Mouse (Mus musculus) midbrain, embryonic 11.5 days (tissue): ENCODE results near the gene Rnf126. TPM values are rescaled to one million over a fixed set of nuclear protein-coding genes. Genes with fewer than 3 reads are reported as not detected.

Source experiments
- ATAC-seq: fragments of 200-750 bp; cut with Nextera tagmentation; 2 replicates; pipeline ENCODE4 v1.8.0; 2017; ENCODE audit warnings: moderate TSS enrichment, moderate library complexity; ENCODE audit not compliant: low FRiP score
- DNase-seq: peaks from one replicate; pipeline ENCODE4 v3.0.0; 2015; ENCODE audit warnings: low spot score; ENCODE audit errors: missing footprints
- H3K27ac ChIP-seq: fragments of 300-500 bp; sonication (generic); 2 replicates; pipeline ENCODE4 v1.5.1; 2014; ENCODE audit warnings: low read depth, low read length
- H3K27me3 ChIP-seq: fragments of 300-500 bp; sonication (generic); 2 replicates; pipeline ENCODE4 v1.6.1; 2014; ENCODE audit warnings: mild to moderate bottlenecking, low read length, moderate library complexity, mixed read lengths; ENCODE audit not compliant: control insufficient read depth, insufficient read depth
- H3K36me3 ChIP-seq: fragments of 300-500 bp; sonication (generic); 2 replicates; pipeline ENCODE4 v1.6.1; 2014; ENCODE audit warnings: mild to moderate bottlenecking, low read length, moderate library complexity, mixed read lengths; ENCODE audit not compliant: control insufficient read depth, insufficient read depth
- H3K4me1 ChIP-seq: fragments of 300-500 bp; sonication (generic); 2 replicates; pipeline ENCODE4 v1.6.1; 2014; ENCODE audit warnings: low read length; ENCODE audit not compliant: control insufficient read depth, insufficient read depth
- H3K4me2 ChIP-seq: fragments of 300-500 bp; sonication (generic); 2 replicates; pipeline ENCODE4 v1.6.1; 2014; ENCODE audit warnings: mild to moderate bottlenecking, moderate library complexity
- H3K4me3 ChIP-seq: fragments of 300-500 bp; sonication (generic); 2 replicates; pipeline ENCODE4 v1.5.1; 2014; ENCODE audit warnings: low read depth, low read length
- H3K9ac ChIP-seq: fragments of 300-500 bp; sonication (generic); 2 replicates; pipeline ENCODE4 v1.6.1; 2014; ENCODE audit warnings: low read length
- H3K9me3 ChIP-seq: fragments of 300-500 bp; sonication (generic); 2 replicates; pipeline ENCODE4 v1.6.1; 2016; ENCODE audit warnings: low read length; ENCODE audit not compliant: control insufficient read depth
- WGBS: fragments of 180-500 bp; shearing (Covaris S2); extraction: QIAGEN DNeasy Blood & Tissue Kit; methylation state at CpG from one replicate; pipeline ENCODE4 v1.1.7; 2014; 5-methylcytosine and 5-hydroxymethylcytosine counted together
- polyA plus RNA-seq: library from polyadenylated mRNA; unstranded; fragments of >200 nt; fragmentation: Nextera tagmentation; extraction: Ambion mirVana; gene quantifications from 2 replicates; pipeline ENCODE4 v1.2.1, GENCODE M21; 2014

The Rnf126 gene
- polyA plus RNA-seq, 1 experiment from 2014 or later: 81.9 TPM

DNA sequence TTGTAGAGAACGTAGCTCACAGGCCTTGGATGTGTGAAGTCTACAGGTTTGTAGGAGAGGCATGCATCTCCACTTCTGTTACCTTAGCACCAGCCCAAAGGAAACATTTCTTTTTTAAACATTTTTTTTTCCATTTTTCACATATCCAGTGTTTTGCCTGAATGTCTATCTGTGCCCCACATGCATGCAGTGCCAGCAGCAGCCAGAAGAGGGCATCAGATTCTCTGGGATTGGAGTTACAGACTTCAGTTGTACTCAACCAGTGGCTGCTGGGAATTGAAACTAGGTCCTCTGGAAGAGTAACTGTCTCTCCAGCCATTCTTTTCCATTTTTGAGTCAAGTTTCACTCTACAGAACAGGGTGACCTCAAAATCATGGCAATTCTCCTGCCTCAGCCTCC, 34.3 kb downstream of the Rnf126 start:
- Histone ChIP-seq H3K36me3 (peaks cover 6% of the 10 kb centered on the region), H3K4me2 (no peak overlapping the region), H3K27me3 (no peaks in the 10 kb centered on the region; the same call in none of the 2 replicates), H3K9me3 (no peaks in the 10 kb centered on the region), H3K4me1 (no peaks in the 10 kb centered on the region), H3K9ac (no peak overlapping the region), H3K4me3 (no peak overlapping the region), H3K27ac (no peak overlapping the region)
- WGBS: 100% methylated on average over 1 of the region's 1 CpGs
- DNase-seq (no peak), ATAC-seq (no peak)

GRCm38 (mm10) chr10:79729357-79729965, 37.3 kb downstream of the Rnf126 start:
- DNase-seq (no peak), ATAC-seq (no peak)
- Histone ChIP-seq H3K4me3 (no peak overlapping the region), H3K36me3 (no peaks in the 10 kb centered on the region), H3K27ac (no peak overlapping the region), H3K9me3 (no peaks in the 10 kb centered on the region), H3K9ac (no peak overlapping the region), H3K4me1 (no peaks in the 10 kb centered on the region), H3K27me3 (no peaks in the 10 kb centered on the region), H3K4me2 (no peak overlapping the region)
- WGBS: 86% methylated on average over 13 of the region's 13 CpGs

DNA sequence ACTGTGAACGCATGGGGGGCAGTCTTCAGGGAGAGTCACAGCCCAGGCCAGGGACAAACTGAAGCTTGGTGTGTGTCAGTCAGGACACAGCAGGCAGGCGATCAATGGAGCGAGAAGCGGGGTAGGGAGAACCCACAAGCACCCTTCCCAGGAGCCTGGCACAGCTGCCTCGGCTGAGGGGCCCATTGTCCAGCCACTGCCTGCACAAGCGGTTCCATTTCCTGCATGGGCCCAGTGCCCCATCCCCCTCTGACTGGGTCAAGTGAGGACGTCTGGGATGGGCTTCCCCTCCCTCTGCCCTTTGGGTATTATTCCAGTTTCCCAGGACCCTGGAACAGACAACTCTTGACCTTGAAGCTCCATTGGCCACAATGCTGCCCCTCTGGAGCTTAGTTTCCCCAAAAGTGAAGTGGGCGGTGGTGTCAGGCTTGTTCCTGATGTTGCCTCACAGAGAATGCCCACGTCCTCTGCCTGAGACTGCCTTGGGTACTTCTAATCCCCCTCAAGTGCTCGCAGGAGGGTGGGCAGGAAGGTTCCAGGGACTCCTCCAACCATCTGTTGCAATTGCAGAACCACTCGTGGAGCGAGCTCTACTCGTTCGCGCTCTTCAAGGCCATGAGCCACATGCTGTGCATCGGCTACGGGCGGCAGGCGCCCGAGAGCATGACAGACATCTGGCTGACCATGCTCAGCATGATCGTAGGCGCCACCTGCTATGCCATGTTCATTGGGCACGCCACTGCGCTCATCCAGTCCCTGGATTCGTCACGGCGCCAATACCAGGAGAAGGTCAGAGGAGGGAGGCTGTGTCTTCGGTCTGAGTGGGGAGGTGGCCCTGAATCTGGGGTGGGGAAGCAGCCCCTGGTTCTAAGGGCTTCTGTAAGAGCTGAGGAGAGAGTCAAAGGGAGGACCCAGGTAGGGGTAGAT, 38.2 kb downstream of the Rnf126 start:
- DNase-seq (no peak), ATAC-seq (no peak)
- H3K4me3 ChIP-seq: no peak overlapping the region
- 75% methylated on average over 28 of the region's 28 CpGs for WGBS
- H3K4me2 ChIP-seq: no peak overlapping the region
- H3K9ac ChIP-seq: no peak overlapping the region
- no peaks in the 10 kb centered on the region for H3K36me3 ChIP-seq
- no peak overlapping the region for H3K27ac ChIP-seq
- H3K9me3 ChIP-seq: no peaks in the 10 kb centered on the region
- no peaks in the 10 kb centered on the region for H3K27me3 ChIP-seq
- no peaks in the 10 kb centered on the region for H3K4me1 ChIP-seq

- Histone ChIP-seq H3K4me3 (no peak overlapping the region), H3K27me3 (no peaks in the 10 kb centered on the region), H3K4me2 (no peak overlapping the region), H3K4me1 (no peaks in the 10 kb centered on the region), H3K9ac (no peak overlapping the region), H3K27ac (no peak overlapping the region), H3K9me3 (no peaks in the 10 kb centered on the region), H3K36me3 (no peaks in the 10 kb centered on the region)
- DNase-seq (peak; percentile 90), ATAC-seq (no peak)
- WGBS: 33% methylated on average over 11 of the region's 11 CpGs
Observed at GRCm38 (mm10) chr10:79726090-79726489, 40.7 kb downstream of the Rnf126 start.

DNA sequence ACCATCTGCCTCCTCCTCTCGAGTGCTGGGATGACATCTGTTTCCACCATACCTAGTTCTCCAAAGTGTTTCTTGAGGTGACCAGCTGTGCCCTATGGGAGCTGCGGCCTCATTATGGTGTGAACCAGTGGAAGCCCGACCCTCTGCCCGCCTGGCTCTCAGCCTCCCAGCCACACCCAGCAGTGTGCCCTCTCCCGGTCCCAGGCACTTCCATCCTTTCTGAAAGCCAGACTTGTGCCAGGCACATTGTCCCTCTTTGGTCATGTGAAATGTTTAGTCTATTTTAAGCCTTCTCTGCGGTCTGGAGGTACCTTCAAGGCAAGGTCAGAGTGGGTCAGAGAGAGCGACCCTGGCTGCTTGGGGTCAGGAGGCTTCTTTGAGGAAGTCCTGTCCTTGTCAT, 43.1 kb downstream of the Rnf126 start:
- peaks cover 4% of the 10 kb centered on the region; the same call in 1 of the 2 replicates for H3K27me3 ChIP-seq

DNA sequence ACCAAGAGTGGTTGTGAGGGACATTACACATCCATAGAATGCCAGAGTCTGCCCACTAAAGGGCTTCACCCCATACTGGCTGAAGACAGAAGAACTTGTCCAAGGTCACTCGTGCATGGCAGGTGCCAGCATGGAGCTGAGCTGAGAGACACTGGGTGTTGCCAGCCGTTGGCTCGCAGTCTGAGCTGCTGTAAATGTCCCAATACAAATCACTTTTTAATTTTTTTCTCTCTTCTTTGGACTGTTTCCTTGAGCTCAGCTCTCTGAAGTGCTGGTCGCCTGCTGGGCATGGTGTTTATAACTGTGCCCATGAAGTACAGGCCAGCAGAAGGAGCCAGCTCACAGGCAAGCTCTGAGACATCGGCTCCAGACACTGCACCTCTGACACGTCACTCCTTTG, 43.7 kb downstream of the Rnf126 start:
- no peak for ATAC-seq
- H3K4me3 ChIP-seq: no peak overlapping the region
- no peak for DNase-seq
- H3K9me3 ChIP-seq: no peaks in the 10 kb centered on the region
- H3K4me1 ChIP-seq: no peaks in the 10 kb centered on the region
- 69% methylated on average over 6 of the region's 6 CpGs for WGBS
- no peak overlapping the region for H3K4me2 ChIP-seq
- H3K27me3 ChIP-seq: peaks cover 10% of the 10 kb centered on the region
- H3K9ac ChIP-seq: no peak overlapping the region
- H3K27ac ChIP-seq: no peak overlapping the region
- H3K36me3 ChIP-seq: no peaks in the 10 kb centered on the region

More for the DNA sequence above, 43.1 kb downstream of the Rnf126 start:
- Histone ChIP-seq H3K4me1 (no peaks in the 10 kb centered on the region), H3K36me3 (no peaks in the 10 kb centered on the region), H3K9me3 (no peaks in the 10 kb centered on the region), H3K27ac (no peak overlapping the region), H3K4me3 (no peak overlapping the region), H3K9ac (no peak overlapping the region), H3K4me2 (no peak overlapping the region)
- ATAC-seq (no peak), DNase-seq (no peak)
- 92% methylated on average over 7 of the region's 7 CpGs for WGBS

GRCm38 (mm10) chr10:79721089-79721488, 45.7 kb downstream of the Rnf126 start:
- Histone ChIP-seq H3K4me3 (no peak overlapping the region), H3K36me3 (no peaks in the 10 kb centered on the region), H3K4me1 (peaks cover 13% of the 10 kb centered on the region), H3K27me3 (peaks cover 30% of the 10 kb centered on the region), H3K9ac (no peak overlapping the region), H3K27ac (no peak overlapping the region), H3K9me3 (no peaks in the 10 kb centered on the region), H3K4me2 (no peak overlapping the region)
- DNase-seq: no peak
- WGBS: 70% methylated on average over 5 of the region's 5 CpGs
- no peak for ATAC-seq

DNA sequence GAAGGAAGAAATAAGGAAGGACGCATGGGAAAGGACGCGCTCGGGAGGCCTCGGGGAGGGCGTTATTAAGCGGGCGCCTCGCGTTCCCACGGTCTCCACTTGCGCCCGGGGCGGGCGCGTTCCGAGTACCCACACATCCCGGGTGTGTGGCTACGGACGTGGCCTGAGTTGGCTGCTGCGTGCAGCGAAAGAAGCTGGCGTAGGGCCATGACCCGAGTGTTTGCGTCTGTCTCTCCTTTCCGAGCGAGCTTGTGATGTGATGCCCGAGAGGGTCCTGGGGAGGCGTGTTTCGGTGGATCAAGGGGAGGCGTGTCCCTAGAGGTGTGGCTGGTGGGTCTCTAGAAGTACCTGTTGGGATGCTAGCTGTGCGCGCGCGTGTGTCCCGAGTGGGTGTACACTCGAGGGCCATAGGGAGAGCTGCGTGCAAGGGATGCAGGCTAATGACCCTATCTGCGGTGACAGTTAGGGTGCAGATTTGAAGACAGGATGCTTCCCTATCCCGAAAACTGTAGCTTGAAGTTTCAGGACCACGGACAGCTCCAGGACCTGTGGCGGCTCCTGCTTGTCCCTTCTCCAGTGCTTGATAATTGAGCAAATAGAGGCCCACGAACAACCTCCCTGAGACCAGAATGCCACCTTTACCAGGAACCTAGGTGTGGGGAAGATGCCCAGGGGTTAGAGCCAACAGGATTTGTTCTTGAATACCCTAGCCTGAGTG, 49.0 kb downstream of the Rnf126 start:
- WGBS: 5% methylated on average over 43 of the region's 43 CpGs
- ATAC-seq (no peak), DNase-seq (peak; percentile 94)
- Histone ChIP-seq H3K27ac (no peak overlapping the region), H3K9ac (no peak overlapping the region), H3K27me3 (peaks cover 41% of the 10 kb centered on the region), H3K9me3 (no peaks in the 10 kb centered on the region), H3K4me2 (peak overlapping the region; percentile 92), H3K36me3 (no peaks in the 10 kb centered on the region), H3K4me1 (peaks cover 13% of the 10 kb centered on the region), H3K4me3 (peak overlapping the region; percentile 60)

GRCm38 (mm10) chr10:79716988-79717355, 49.8 kb downstream of the Rnf126 start:
- ATAC-seq (peak; percentile 8; the same call in 1 of the 2 replicates), DNase-seq (no peak)
- Histone ChIP-seq H3K9ac (peak overlapping the region; percentile 54), H3K4me3 (peak overlapping the region; percentile 60), H3K36me3 (no peaks in the 10 kb centered on the region; the same call in 1 of the 2 replicates), H3K27me3 (peaks cover 41% of the 10 kb centered on the region), H3K4me2 (peak overlapping the region; percentile 92), H3K4me1 (peaks cover 13% of the 10 kb centered on the region), H3K27ac (no peak overlapping the region), H3K9me3 (no peaks in the 10 kb centered on the region)
- under 1% methylated on average over 38 of the region's 44 CpGs for WGBS
